Mouse (Mus musculus) liver, postnatal 0 days (tissue): ENCODE measurements around the gene Mcu.

Source experiments
- CTCF ChIP-seq: sonication (generic); IDR thresholded peaks from 2 replicates; pipeline ENCODE4 v1.5.1; 2016; ENCODE audit warnings: antibody characterized with exemption, low read depth
- EP300 ChIP-seq: IDR thresholded peaks from 2 replicates; pipeline ENCODE4 v1.6.1; 2016; ENCODE audit warnings: antibody characterized with exemption, low read depth, mild to moderate bottlenecking

GRCm38 (mm10) chr10:59579645-59580044 is 36.8 kb downstream of the Mcu start:
- no peak for TF ChIP-seq CTCF
- no peak for TF ChIP-seq EP300
